In genomic region chr16:45352875-45353274, GRCm38 (mm10) we compare ENCODE assay signal across 9 mouse cellular contexts. TPM values are rescaled to one million over a fixed set of nuclear protein-coding genes. Genes with fewer than 3 reads are reported as not detected.
DNase-seq lines count a peak whose midpoint lies in the region; ATAC-seq lines count a peak whose summit lies in the region.
"Had no signal": no experiment of that assay in that cellular context is flagged by ENCODE, and none has a peak within 500 bp of the region (broad histone marks: within the 10 kb centered on the region; RNA-seq: fewer than 3 reads in every experiment).

No protein-coding gene starts in this region.

- ATAC-seq in frontal cortex, adult (ENCODE audit: low TSS enrichment), result peak; percentile 42; the same call in 1 of the 2 replicates
- peak; percentile 85 for ATAC-seq in hindbrain, embryonic 15.5 days (ENCODE audit: low FRiP score, low read depth)
- ATAC-seq in midbrain, embryonic 12.5 days (ENCODE audit: low FRiP score, low read depth), result peak; percentile 82

- H3K4me2 ChIP-seq in hindbrain, embryonic 15.5 days, result no peak overlapping the region
- no peak overlapping the region for H3K4me2 ChIP-seq in midbrain, embryonic 12.5 days (replicated peaks)

- H3K36me3 ChIP-seq in hindbrain, embryonic 15.5 days, result no peaks in the 10 kb centered on the region
- H3K36me3 ChIP-seq in midbrain, embryonic 12.5 days, result no peaks in the 10 kb centered on the region

- no peak overlapping the region for H3K9ac ChIP-seq in hindbrain, embryonic 15.5 days
- no peak overlapping the region for H3K9ac ChIP-seq in midbrain, embryonic 12.5 days (replicated peaks)

- H3K9me3 ChIP-seq in hindbrain, embryonic 15.5 days, result no peaks in the 10 kb centered on the region
- no peaks in the 10 kb centered on the region for H3K9me3 ChIP-seq in midbrain, embryonic 12.5 days

- H3K27me3 ChIP-seq in hindbrain, embryonic 15.5 days, result no peaks in the 10 kb centered on the region
- H3K27me3 ChIP-seq in midbrain, embryonic 12.5 days, result no peaks in the 10 kb centered on the region

- no peak overlapping the region for H3K4me3 ChIP-seq in hindbrain, embryonic 15.5 days
- no peak overlapping the region for H3K4me3 ChIP-seq in midbrain, embryonic 12.5 days

- no peaks in the 10 kb centered on the region for H3K4me1 ChIP-seq in hindbrain, embryonic 15.5 days (replicated peaks)
- H3K4me1 ChIP-seq in midbrain, embryonic 12.5 days, result no peaks in the 10 kb centered on the region

- DNase-seq in frontal cortex, postnatal 36 days (ENCODE audit: low spot score in 2 of 2), result no peak
- peak; percentile 56 for DNase-seq in embryo, embryonic 10.5 days (ENCODE audit: low spot score)
- no peak for DNase-seq in cerebellum, postnatal 36 days
- DNase-seq in adrenal gland, postnatal 10 days, result no peak
- DNase-seq in urinary bladder, postnatal 25 days (ENCODE audit: low spot score), result no peak

- H3K27ac ChIP-seq in hindbrain, embryonic 15.5 days (replicated peaks), result no peak overlapping the region
- no peak overlapping the region for H3K27ac ChIP-seq in midbrain, embryonic 12.5 days (replicated peaks)
- H3K27ac ChIP-seq: macrophage had no signal

RNA-seq across cellular contexts. Expression of gene Cd200, which starts 56.0 kb away (rescaled TPM):
- polyA plus RNA-seq in hindbrain, embryonic 15.5 days (2015; fragmentation: Nextera tagmentation; extraction: Ambion mirVana), result 340 and 346 TPM in 2 replicates
- polyA plus RNA-seq in midbrain, embryonic 12.5 days (2016; fragmentation: Nextera tagmentation; extraction: Ambion mirVana), result 77.7 and 90.0 TPM in 2 replicates
- total RNA-seq in adrenal gland, postnatal 10 days (2021), result 10 to 100 TPM; 68.9 to 80.1 TPM
